Mouse (Mus musculus): ENCODE results near the gene Ptprh. TPM values are rescaled to one million over a fixed set of nuclear protein-coding genes. Genes with fewer than 3 reads are reported as not detected.
"Not testable (repeated sequence)": the region's sequence is repeated elsewhere in the genome, so short reads cannot be mapped to it uniquely, and the experiment has no call there.

Ptprh gene
- total RNA-seq, 2 experiments from 2014 or later: 0.35 to 0.36 TPM

GRCm38 (mm10) chr7:4524212-4524922, 79.5 kb downstream of the Ptprh start, which contains the start of gene Tnni3:
Gene Tnni3, minus strand, starts transcription at chr7:4524229.
- not testable (repeated sequence) for DNase-seq (ENCODE audit: low spot score in 2 of 2)

- DNase-seq (ENCODE audit: low spot score in 2 of 2): no peak
Measured at GRCm38 (mm10) chr7:4523205-4524130, 80.4 kb downstream of the Ptprh start.

GRCm38 (mm10) chr7:4522292-4522691, 81.5 kb downstream of the Ptprh start:
- no peak for DNase-seq (ENCODE audit: low spot score in 2 of 2)

GRCm38 (mm10) chr7:4521231-4522003, 82.4 kb downstream of the Ptprh start:
- DNase-seq (ENCODE audit: low spot score in 2 of 2): no peak

GRCm38 (mm10) chr7:4518487-4518886, 85.4 kb downstream of the Ptprh start:
- DNase-seq (ENCODE audit: low spot score in 2 of 2): no peak

GRCm38 (mm10) chr7:4516332-4517050, 87.3 kb downstream of the Ptprh start, which contains the start of gene Tnnt1:
Gene Tnnt1, minus strand, starts transcription at chr7:4516382.
- DNase-seq (ENCODE audit: low spot score in 2 of 2): no peak

- no peak for DNase-seq (ENCODE audit: low spot score in 2 of 2)
Measured at GRCm38 (mm10) chr7:4515853-4516252, 88.0 kb downstream of the Ptprh start.

- DNase-seq (ENCODE audit: low spot score in 2 of 2): no peak
Measured at GRCm38 (mm10) chr7:4513829-4514712, 89.8 kb downstream of the Ptprh start.

- DNase-seq (ENCODE audit: low spot score in 2 of 2): no peak
Measured at GRCm38 (mm10) chr7:4513236-4513635, 90.6 kb downstream of the Ptprh start.

- no peak for DNase-seq (ENCODE audit: low spot score in 2 of 2)
Measured at GRCm38 (mm10) chr7:4511489-4512224, 92.2 kb downstream of the Ptprh start.

- peak; percentile 47 to 50 for DNase-seq (ENCODE audit: low spot score in 2 of 2)
Measured at GRCm38 (mm10) chr7:4509863-4510608, 93.8 kb downstream of the Ptprh start.

- no peak for DNase-seq (ENCODE audit: low spot score in 2 of 2)
Measured at GRCm38 (mm10) chr7:4508739-4509116, 95.1 kb downstream of the Ptprh start.

GRCm38 (mm10) chr7:4508062-4508738, 95.6 kb downstream of the Ptprh start:
- DNase-seq (ENCODE audit: low spot score in 2 of 2): no peak

GRCm38 (mm10) chr7:4507220-4507619, 96.6 kb downstream of the Ptprh start:
- DNase-seq (ENCODE audit: low spot score in 2 of 2): no peak

- no peak for DNase-seq (ENCODE audit: low spot score in 2 of 2)
Measured at GRCm38 (mm10) chr7:4504646-4505435, 99.0 kb downstream of the Ptprh start.

GRCm38 (mm10) chr7:4503858-4504257, 100.0 kb downstream of the Ptprh start:
- no peak for DNase-seq (ENCODE audit: low spot score in 2 of 2)

- no peak for DNase-seq (ENCODE audit: low spot score in 2 of 2)
Measured at GRCm38 (mm10) chr7:4503100-4503499, 100.7 kb downstream of the Ptprh start.
